Mouse (Mus musculus) left cerebral cortex, postnatal 10 days (tissue): ENCODE measurements around the gene Cacng3. TPM values are rescaled to one million over a fixed set of nuclear protein-coding genes. Genes with fewer than 3 reads are reported as not detected.
A peak's percentile ranks its signal among the peaks of the same experiment; 100 is the strongest.

Source experiments
- DNase-seq, 2 experiments: peaks; one replicate each; pipeline ENCODE4 v3.0.0; 2021 to 2022; ENCODE audit warnings: low spot score in 2 of 2, mixed read lengths in 1 of 2; ENCODE audit errors: extremely low spot score in 1 of 2
- intact Hi-C: fragments of 180-260 bp; cut with DNase I; formaldehyde crosslinking; loops from one replicate; pipeline ENCODE4 v1.15.1; 2025
- total RNA-seq, 2 experiments: library from RNA; stranded (reverse); gene quantifications; 2 replicates each; pipeline ENCODE4 v1.2.3; 2021

Cacng3 gene
- total RNA-seq, 2 experiments from 2014 or later: 124 to 129 TPM

DNA sequence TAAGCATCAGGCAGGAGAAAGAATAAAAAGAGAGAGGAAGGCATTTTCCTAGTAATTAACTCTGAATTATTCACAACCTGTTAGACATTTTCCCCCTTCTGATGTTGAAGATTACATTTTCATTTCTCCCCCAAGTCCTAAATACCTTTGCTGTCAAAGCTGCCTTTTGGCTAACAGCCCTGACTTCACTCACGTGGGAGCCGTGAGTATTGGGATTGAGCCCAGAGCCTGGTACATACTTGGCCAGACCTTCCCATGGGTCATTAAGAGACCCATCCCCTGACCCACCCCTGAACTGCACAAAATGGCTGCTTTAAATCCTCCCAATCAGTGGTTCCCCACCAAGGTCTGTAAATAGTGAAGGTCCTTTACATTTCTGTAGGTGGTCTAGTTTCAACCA is 130.5 kb downstream of the Cacng3 start:
- intact Hi-C loops: no loop called here
- no peak for DNase-seq

DNA sequence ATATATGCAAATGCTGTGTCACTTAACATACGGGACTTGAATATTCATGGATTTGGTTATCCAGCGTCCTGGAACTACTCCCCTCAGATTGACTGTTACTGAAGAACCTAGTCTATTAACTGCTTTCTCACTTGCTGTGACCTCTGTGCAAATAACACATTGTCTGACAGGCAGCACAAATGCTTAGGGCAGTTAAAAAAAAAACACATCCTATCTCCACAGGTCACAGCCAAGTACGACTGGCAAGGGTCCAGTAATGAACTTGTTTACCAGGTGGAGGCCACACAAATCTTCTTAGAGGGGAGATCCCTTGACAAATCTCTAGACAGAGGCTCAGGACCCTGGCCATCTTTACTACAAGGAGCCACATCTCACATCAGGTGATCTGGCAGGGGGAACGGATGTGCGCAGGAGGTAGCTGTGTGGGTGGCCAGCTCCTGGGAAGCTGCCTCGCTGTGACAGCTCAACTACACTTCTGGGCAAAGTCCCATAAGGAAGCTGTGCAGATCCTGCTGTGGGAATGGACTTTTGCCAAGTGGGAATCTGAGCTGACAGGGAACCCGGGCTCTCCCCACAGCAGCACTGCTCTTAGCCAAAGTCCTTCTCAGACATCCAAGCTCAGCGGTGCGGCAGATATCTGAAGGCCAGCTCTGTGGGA is 133.7 kb downstream of the Cacng3 start:
- intact Hi-C loops: no loop called here
- DNase-seq: peak; percentile 37 to 68

DNA sequence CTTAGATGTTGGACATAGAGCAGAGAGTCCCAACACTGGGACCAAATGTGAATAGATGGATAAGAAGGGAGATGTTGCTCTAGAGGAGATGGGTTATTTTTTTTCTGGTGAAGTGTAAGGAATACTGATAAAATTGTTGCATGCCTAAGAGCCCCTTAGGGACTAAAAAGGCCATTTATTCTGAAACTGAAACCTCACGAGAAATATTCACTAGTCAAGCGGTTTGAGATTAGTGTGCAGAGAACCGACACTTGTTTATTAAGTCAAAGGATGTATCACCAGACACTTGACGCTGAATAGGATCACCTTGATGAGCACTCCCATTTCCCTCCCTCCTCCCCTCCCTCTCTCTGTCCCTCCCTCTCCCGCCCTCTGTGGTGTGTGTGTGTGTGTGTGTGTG is 136.2 kb downstream of the Cacng3 start:
- DNase-seq: no peak
- intact Hi-C loops: no loop called here

DNA sequence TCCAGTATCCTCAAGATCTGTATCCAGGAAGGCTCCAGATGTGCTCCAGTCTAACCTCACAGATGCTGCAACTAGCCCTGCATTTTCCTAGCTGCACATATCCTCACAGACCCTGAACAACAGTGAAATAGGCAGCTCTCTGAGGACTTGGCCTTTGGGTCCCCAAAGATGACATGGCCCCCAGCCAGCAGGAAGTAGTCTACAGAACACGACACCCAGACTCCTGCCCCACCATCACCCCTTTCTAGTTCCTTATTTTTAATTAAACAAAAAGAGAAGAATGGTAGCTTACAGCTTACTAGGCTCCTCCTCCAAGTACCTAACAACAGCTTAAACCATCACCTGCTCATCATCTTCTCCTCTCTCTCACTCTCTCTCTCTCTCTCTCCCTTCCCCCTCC is 143.4 kb downstream of the Cacng3 start:
- DNase-seq: no peak
- intact Hi-C loops: no loop called here

DNA sequence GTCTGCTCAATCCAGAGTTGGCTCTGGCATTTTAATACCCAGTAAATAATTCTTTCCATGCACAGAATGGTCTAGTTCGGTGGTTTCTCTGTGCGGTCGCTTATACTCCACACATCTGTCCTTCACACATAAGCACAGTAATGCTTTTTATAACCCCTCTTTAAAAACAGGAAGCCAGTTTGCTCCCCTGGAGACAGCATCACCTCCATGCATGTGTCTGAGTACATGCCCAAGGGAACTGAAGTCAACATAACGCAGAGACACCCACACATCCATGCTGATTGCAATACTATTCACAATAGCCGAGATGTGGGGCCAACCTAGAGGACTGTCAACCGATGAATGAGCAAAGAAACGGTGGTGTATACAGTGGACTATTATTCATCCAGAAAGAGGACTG is 147.3 kb downstream of the Cacng3 start:
- intact Hi-C loops: no loop called here

More for the DNA sequence above, 147.3 kb downstream of the Cacng3 start:
- no peak for DNase-seq
